Mouse (Mus musculus) limb, embryonic 10.5 days (tissue): ENCODE data around the gene Npm3. TPM values are rescaled to one million over a fixed set of nuclear protein-coding genes. Genes with fewer than 3 reads are reported as not detected.
A peak's percentile ranks its signal among the peaks of the same experiment; 100 is the strongest.

ENCODE experiments used
- DNase-seq: peaks from one replicate; pipeline ENCODE4 v3.0.0-alpha.2; 2017; ENCODE audit warnings: low spot score
- H3K27ac ChIP-seq: fragments of 300-500 bp; sonication (generic); 2 replicates; pipeline ENCODE4 v1.5.1; 2016; ENCODE audit warnings: mild to moderate bottlenecking
- H3K27me3 ChIP-seq: fragments of 300-500 bp; sonication (generic); 2 replicates; pipeline ENCODE4 v1.6.1; 2016; ENCODE audit warnings: low read depth, mild to moderate bottlenecking; ENCODE audit not compliant: poor library complexity, severe bottlenecking
- H3K36me3 ChIP-seq: fragments of 300-500 bp; sonication (generic); 2 replicates; pipeline ENCODE4 v1.6.1; 2016; ENCODE audit warnings: mild to moderate bottlenecking, moderate library complexity
- H3K4me1 ChIP-seq: fragments of 300-500 bp; sonication (generic); 2 replicates; pipeline ENCODE4 v1.6.1; 2016
- H3K4me3 ChIP-seq: fragments of 300-500 bp; sonication (generic); 2 replicates; pipeline ENCODE4 v1.5.1; 2016; ENCODE audit warnings: mild to moderate bottlenecking, moderate library complexity
- H3K9me3 ChIP-seq: fragments of 300-500 bp; sonication (generic); replicated peaks from 2 replicates; pipeline ENCODE4 v1.6.1; 2016; ENCODE audit warnings: mild to moderate bottlenecking
- WGBS: fragments of 180-500 bp; shearing (Covaris S2); methylation state at CpG from one replicate; pipeline ENCODE4 v1.1.7; 2016; 5-methylcytosine and 5-hydroxymethylcytosine counted together
- polyA plus RNA-seq: library from polyadenylated mRNA; unstranded; fragments of >200 nt; fragmentation: Nextera tagmentation; extraction: Ambion mirVana; gene quantifications from 2 replicates; pipeline ENCODE4 v1.2.1, GENCODE M21; 2016

The Npm3 gene
- polyA plus RNA-seq, result 13.3 and 14.9 TPM in 2 replicates

DNA sequence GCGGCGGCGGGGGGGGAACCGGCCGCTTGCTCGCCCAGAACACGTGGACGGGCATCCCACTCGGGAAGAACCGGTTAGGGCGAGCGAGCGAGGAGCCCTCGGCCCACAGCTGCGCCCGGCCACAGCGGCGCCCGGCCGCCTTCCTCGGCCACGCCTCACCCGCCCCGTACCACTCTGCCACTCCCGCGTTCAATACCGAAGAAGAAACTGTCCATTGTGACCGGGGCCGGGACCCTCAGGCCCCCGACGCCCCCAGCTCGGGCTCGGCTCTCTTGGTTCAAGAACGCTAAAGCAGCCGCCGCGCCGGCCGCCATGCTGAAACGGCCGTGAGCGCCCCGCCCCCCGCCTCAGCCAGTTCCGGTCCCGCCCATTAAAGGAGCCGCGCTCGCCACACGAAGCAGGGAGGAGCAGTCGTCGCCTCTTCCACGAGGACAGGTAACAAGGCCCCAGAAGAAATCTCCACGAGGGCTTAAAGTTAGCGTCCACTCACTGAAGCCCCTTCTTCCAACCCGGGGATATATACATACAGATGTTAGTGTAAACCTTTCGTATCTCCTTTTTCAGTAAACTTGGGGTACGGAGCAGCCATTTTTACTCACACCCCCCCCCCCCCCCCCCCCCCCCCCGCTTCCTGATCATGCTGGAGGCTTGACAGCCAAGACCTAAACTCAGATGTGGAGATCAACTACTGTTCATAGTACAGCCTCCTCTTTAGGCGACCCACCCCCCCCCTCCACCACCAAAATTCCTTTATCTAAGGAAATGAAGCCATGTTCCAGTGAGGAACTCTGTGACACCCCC, at the start of gene Npm3:
Npm3 (minus strand) TSS at position 349 of the 801 bp plus-strand sequence.
- WGBS, result under 1% methylated on average over 59 of the region's 60 CpGs
- Histone ChIP-seq H3K4me1 (peaks cover 43% of the 10 kb centered on the region), H3K27me3 (peaks cover 30% of the 10 kb centered on the region), H3K27ac (peak within 1 kb of the TSS; percentile 90), H3K4me3 (peak within 1 kb of the TSS; percentile 94), H3K9me3 (no peaks in the 10 kb centered on the region), H3K36me3 (peaks cover 49% of the 10 kb centered on the region)
- DNase-seq, result peak; percentile 95

DNA sequence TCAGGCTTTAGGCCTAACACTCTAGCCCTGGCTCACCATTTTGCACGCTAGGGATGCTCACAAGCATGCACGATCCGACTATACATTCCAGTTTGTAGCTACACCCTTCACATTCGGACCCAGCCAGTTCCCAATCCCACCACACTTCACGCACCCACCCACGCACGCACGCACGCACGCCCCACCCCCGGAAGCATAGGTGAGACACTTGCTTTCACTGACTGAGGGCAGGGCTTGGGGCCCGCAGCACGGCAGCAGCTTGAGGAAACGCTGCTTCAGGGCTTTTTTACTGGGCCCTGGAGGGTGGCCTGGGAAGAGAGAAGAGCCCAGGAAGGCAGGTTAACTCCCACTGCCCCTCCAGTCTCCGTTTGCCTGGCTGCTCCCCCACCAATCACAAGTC, 47.5 kb upstream of the Npm3 start:
- Histone ChIP-seq H3K27me3 (no peaks in the 10 kb centered on the region), H3K4me1 (peaks cover 12% of the 10 kb centered on the region), H3K9me3 (no peaks in the 10 kb centered on the region), H3K4me3 (no peak overlapping the region), H3K36me3 (no peaks in the 10 kb centered on the region), H3K27ac (no peak overlapping the region)
- WGBS, result 71% methylated on average over 15 of the region's 15 CpGs
- no peak for DNase-seq

DNA sequence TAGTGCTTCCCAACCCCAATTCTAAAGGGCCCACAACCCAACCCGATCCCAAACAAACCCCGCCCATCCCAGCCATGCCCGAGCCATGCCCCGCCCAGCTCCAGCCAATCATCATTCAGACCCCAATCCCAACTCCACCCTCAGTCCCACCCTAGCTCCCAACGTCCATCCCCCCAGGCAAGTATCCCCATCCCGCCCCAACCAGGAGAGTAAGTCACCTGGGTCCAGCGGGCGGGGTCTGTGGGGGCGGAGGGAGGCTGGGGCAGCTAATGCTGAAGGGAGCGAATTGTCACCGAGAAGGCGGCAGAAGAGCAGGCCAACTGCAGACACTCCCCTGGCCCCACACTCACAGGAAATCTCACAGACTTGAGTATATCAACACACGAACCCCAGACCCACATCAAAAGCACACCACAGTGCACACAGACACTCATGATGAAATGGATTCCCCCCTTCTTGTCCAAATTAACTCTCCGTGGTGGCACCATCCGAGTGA, 46.7 kb upstream of the Npm3 start:
- 5% methylated on average over 15 of the region's 15 CpGs for WGBS
- Histone ChIP-seq H3K9me3 (no peaks in the 10 kb centered on the region), H3K27me3 (no peaks in the 10 kb centered on the region), H3K36me3 (no peaks in the 10 kb centered on the region), H3K27ac (no peak overlapping the region), H3K4me3 (peak overlapping the region; percentile 47), H3K4me1 (peaks cover 12% of the 10 kb centered on the region)
- DNase-seq, result peak; percentile 71

DNA sequence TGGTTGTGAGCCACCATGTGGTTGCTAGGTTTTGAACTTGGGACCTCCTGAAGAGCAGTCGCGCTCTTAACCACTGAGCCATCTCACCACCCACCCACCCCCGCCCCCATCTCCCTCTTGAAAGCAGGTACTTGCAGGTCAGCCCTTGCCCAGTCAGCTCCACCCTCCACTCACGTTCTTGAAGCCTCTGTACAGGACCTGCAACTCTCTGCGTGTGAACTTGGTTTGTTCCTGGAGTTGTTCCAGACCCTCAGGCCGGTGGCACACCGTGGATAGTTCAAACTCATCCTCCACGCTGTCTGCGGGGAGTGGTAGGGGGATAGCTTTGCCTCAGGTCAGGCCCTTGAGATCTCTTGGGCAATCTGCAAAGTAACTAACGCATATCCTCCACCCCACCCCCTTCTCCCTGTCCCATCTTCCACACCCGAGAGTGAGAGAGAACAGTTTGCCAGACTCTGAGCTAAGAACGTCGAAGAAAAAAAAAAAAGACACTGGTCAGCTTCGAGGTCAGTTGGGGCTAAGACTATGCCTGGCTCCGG, 46.1 kb upstream of the Npm3 start:
- Histone ChIP-seq H3K9me3 (no peaks in the 10 kb centered on the region), H3K27me3 (no peaks in the 10 kb centered on the region), H3K4me3 (peak overlapping the region; percentile 47), H3K27ac (no peak overlapping the region), H3K36me3 (no peaks in the 10 kb centered on the region), H3K4me1 (peaks cover 12% of the 10 kb centered on the region)
- no peak for DNase-seq
- WGBS, result 29% methylated on average over 15 of the region's 15 CpGs

DNA sequence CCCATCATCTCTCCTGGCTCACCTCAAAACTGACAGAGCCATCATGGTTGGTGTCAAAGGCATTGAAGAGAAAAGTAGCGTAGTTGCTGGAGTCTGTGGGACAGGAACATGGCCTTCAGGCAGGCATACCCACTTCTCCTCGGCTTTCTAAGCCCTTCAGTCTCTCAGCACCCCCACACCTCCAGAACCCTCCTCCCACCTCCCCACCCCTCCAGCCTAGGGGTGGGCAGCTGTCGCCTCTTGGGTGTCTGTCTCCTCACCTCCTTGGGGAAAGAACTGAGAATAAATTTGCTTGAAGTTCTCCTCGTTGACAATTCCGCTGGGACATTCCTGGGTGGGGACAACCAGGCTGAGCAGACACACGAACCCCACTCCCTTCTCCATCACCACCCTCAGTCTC, 45.3 kb upstream of the Npm3 start:
- 66% methylated on average over 6 of the region's 6 CpGs for whole genome bisulfite sequencing
- no peaks in the 10 kb centered on the region for H3K36me3 ChIP-seq

DNA sequence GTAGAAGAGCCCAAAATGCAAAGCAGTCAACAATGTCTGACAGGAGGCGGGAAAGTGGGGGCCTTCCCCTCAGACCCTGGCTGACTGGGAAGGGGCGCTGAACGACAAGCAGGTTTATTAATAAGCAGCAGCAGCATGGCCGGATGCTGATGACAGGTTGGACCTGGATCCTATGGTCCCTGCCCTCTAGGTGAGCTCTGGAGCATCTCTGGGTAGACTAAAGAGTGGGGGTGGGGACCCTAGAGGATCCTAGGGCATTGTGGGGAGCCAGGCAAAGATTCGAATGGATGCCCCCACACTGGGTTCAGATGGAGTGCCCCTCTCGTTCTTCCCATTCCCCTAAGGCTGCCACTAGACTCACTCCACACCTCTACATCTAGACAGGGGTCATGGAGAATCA, 43.0 kb upstream of the Npm3 start:
- Histone ChIP-seq H3K4me1 (peaks cover 12% of the 10 kb centered on the region), H3K9me3 (no peaks in the 10 kb centered on the region), H3K4me3 (no peak overlapping the region), H3K36me3 (no peaks in the 10 kb centered on the region), H3K27ac (no peak overlapping the region), H3K27me3 (no peaks in the 10 kb centered on the region)
- 91% methylated on average over 6 of the region's 6 CpGs for WGBS
- DNase-seq, result no peak

More for the DNA sequence above, 45.3 kb upstream of the Npm3 start:
- DNase-seq, result no peak
- Histone ChIP-seq H3K27ac (no peak overlapping the region), H3K4me1 (peaks cover 12% of the 10 kb centered on the region), H3K9me3 (no peaks in the 10 kb centered on the region), H3K4me3 (no peak overlapping the region), H3K27me3 (no peaks in the 10 kb centered on the region)

DNA sequence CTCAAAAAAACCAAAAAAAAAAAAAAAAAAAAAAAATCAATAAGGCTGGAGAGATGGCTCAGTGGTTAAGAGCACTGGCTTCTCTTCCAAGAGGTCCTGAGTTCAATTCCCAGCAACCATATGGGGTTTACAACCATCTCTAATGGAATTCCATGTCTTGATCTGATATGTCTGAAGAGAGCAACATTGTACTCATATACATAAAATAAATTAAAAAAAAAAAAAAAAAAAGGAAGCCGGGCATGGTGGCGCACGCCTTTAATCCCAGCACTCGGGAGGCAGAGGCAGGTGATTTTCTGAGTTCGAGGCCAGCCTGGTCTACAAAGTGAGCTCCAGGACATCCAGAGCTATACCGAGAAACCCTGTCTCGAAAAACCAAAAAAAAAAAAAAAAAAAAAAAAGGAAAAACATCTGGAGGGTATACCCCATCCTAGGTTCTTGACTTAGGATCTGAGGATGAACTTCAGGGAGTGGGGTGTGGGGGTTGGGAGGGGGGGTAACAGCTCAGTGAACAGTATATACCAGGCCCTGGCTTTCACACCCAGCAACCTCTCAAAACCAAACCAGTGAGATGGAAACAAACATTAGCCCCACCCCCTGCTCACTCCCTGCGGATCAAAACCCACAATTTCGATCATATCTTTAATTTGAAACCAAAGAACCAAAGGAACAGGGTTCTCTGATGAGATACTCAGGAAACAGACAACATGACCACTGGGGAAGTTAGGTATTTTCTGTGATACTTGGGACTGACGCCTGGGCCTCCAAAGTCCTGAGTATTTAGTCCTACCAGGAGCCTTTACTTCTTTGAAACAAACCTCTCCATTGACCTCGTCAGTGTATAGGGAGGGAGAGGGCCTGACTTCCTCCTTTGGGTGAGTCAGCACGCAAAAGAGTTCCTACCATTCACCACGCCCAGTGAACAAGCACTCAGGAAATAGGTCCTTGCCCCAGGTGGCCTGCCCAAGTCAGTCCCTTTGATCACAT, 40.8 kb upstream of the Npm3 start:
- Histone ChIP-seq H3K4me3 (no peak overlapping the region), H3K27ac (no peak overlapping the region), H3K27me3 (no peaks in the 10 kb centered on the region), H3K36me3 (no peaks in the 10 kb centered on the region), H3K4me1 (no peaks in the 10 kb centered on the region), H3K9me3 (no peaks in the 10 kb centered on the region)
- no peak for DNase-seq
- WGBS, result 72% methylated on average over 13 of the region's 13 CpGs

DNA sequence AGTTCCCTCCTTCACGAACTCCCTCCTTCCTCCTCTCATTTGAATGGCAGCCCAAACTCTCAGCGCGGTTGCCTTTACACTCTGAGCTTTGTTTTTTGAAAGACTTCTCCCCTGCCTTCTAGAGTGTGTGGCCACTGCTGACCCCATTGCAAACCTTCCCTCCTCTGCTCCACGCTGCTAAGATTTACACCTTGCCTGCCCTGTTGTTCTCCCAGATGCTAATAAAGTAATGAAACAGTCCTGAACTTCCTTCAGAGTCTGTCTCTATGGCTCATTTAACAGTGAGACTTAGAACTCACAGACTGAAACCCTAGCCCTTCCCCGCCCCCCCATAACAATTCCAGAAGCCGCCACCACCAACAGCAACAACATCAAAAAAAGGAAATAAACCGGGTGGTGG, 40.0 kb upstream of the Npm3 start:
- H3K36me3 ChIP-seq, result no peaks in the 10 kb centered on the region
- H3K27me3 ChIP-seq, result no peaks in the 10 kb centered on the region
- no peaks in the 10 kb centered on the region for H3K9me3 ChIP-seq
- no peak overlapping the region for H3K4me3 ChIP-seq
- H3K27ac ChIP-seq, result no peak overlapping the region
- 65% methylated on average over 7 of the region's 7 CpGs for WGBS
- no peak for DNase-seq
- no peaks in the 10 kb centered on the region for H3K4me1 ChIP-seq

DNA sequence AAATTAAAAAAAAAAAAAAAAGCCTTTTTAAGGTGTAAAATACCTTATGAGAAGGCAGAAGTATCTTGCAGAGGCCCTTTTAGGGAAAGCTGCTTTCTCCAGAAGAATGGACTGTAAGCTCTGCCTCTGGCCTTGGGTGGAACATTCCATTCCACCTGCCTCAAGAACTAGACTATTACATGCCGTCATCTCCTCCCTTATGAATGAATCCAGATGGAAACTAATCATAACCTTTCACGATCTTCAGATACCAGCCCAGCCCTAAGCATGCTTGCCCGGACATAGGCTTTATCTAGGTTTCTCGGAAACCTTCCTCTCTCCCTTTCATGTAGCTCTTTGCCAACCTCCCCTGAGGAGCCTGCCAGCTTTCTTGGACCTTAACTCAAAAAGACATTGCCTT, 38.9 kb upstream of the Npm3 start:
- no peak overlapping the region for H3K27ac ChIP-seq
- no peaks in the 10 kb centered on the region for H3K27me3 ChIP-seq
- H3K4me1 ChIP-seq, result 0 out of 2 replicates have a peak, but pooled peaks cover 5% of the 10 kb centered on the region
- no peaks in the 10 kb centered on the region for H3K36me3 ChIP-seq
- no peak for DNase-seq
- H3K9me3 ChIP-seq, result no peaks in the 10 kb centered on the region
- 90% methylated on average over 4 of the region's 4 CpGs for WGBS
- H3K4me3 ChIP-seq, result no peak overlapping the region

DNA sequence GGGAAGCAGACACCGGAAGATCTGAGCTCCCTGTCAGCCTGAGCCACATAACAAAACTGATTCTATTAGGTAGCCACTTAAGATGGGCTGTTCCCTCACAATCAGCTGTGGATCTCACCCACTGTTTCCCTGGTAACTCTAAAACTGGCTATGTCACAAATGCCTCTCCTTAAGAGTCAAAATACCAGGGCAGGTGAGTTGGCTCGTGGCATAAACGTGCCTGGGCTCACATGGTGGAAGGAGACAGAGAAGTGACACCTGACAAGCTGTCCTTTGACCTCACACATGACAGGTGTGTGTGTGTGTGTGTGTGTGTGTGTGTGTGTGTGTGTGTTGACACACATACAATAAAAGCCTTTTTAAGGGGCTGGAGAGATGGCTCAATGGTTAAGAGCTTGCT, 38.1 kb upstream of the Npm3 start:
- Histone ChIP-seq H3K36me3 (no peaks in the 10 kb centered on the region), H3K4me1 (0 out of 2 replicates have a peak, but pooled peaks cover 5% of the 10 kb centered on the region), H3K27ac (no peak overlapping the region), H3K27me3 (no peaks in the 10 kb centered on the region), H3K4me3 (no peak overlapping the region), H3K9me3 (no peaks in the 10 kb centered on the region)
- WGBS, result 74% methylated on average over 3 of the region's 3 CpGs
- no peak for DNase-seq

DNA sequence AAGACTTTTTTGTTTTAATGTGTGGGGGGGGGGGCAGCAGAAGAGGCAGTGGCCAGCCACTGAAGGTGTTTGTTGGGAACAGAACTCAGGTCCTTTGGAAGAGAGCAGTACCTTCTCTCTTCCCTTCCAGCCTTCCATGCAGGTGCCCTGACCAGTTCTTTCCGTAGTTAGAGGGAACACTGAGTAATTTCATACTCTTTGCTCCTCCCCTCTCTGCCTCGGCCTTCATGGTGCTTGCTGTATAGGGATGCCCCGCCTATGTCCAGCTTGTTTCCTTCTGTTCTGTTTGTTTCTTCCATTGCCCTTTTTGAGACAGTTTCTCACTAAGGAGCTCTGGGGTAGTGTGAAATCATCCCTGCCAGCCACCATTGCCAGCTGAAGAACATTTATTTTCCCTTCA, 36.1 kb upstream of the Npm3 start:
- DNase-seq, result no peak

DNA sequence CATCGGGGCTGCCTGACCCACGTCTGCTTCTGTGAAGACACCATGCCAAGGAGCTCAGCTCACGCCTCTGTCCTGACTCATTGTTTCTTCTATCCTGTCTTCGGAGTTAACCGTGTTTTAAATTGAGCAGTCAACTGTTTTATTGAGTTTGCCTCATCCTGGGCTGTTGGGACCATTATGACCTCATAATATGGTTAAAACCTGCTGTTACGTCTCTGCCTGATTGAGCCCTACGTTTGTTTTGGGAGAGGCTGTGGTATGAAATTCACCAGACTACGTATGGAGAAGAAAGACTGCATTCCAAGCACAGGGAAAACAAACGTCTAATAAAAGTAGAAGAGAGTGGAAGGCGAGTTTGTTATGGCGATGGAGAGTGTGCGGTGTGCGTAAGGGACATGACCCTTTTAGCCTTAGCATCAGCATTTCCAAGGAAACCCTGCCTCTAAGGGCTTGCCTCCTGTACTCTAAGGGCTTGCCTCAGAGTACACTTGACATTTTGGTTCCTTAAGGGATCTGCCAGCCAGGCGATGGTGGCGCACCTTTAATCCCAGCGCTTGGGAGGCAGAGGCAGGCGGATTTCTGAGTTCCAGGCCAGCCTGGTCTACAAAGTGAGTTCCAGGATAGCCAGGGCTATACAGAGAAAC, 34.7 kb upstream of the Npm3 start:
- no peak for DNase-seq
- Histone ChIP-seq H3K36me3 (peaks cover 26% of the 10 kb centered on the region), H3K9me3 (no peaks in the 10 kb centered on the region), H3K27ac (peak overlapping the region; percentile 95), H3K27me3 (no peaks in the 10 kb centered on the region), H3K4me1 (peaks cover 25% of the 10 kb centered on the region), H3K4me3 (peak overlapping the region; percentile 84)
- 36% methylated on average over 17 of the region's 17 CpGs for WGBS

More for the DNA sequence above, 36.1 kb upstream of the Npm3 start:
- no peak overlapping the region for H3K4me3 ChIP-seq
- H3K27me3 ChIP-seq, result no peaks in the 10 kb centered on the region
- WGBS, result 69% methylated on average over 3 of the region's 3 CpGs
- H3K9me3 ChIP-seq, result no peaks in the 10 kb centered on the region
- no peak overlapping the region for H3K27ac ChIP-seq
- peaks cover 22% of the 10 kb centered on the region for H3K4me1 ChIP-seq
- H3K36me3 ChIP-seq, result peaks cover 12% of the 10 kb centered on the region
